Mouse (Mus musculus): ENCODE results near the gene Jph2. TPM values are rescaled to one million over a fixed set of nuclear protein-coding genes. Genes with fewer than 3 reads are reported as not detected.

Gene Jph2
- polyA plus RNA-seq, 1 experiment from 2014 or later = not detected

Other genes starting within 250 kb of the Jph2 start
- 3.5 to 13.8 TPM (median 11.2 TPM) in 3 replicates for gene Tox2, start 194.9 kb downstream of the Jph2 start, polyA plus RNA-seq (2018)
- gene Oser1, start 26.7 kb upstream of the Jph2 start, polyA plus RNA-seq (2018) = 49.3 to 58.0 TPM (median 55.1 TPM) in 3 replicates
- 0.63 to 2.4 TPM (median 1.1 TPM) in 3 replicates for gene Gdap1l1, start 40.5 kb upstream of the Jph2 start, polyA plus RNA-seq (2018)
- 1.3 to 3.6 TPM (median 2.1 TPM) in 3 replicates for gene Fitm2, start 74.6 kb upstream of the Jph2 start, polyA plus RNA-seq (2018)
- gene R3hdml, start 94.3 kb upstream of the Jph2 start, polyA plus RNA-seq (2018) = not detected in 3 replicates
- gene Hnf4a, start 108.8 kb upstream of the Jph2 start, polyA plus RNA-seq (2018) = not detected in 3 replicates
- 8.8 to 17.3 TPM (median 13.7 TPM) in 3 replicates for gene Ttpal, start 204.3 kb upstream of the Jph2 start, polyA plus RNA-seq (2018)
- 217 to 859 TPM (median 380 TPM) in 3 replicates for gene Serinc3, start 247.1 kb upstream of the Jph2 start, polyA plus RNA-seq (2018)

Data from macrophage (primary cell).